Comparison of ENCODE assay signal across 8 mouse cellular contexts in the genomic region with DNA sequence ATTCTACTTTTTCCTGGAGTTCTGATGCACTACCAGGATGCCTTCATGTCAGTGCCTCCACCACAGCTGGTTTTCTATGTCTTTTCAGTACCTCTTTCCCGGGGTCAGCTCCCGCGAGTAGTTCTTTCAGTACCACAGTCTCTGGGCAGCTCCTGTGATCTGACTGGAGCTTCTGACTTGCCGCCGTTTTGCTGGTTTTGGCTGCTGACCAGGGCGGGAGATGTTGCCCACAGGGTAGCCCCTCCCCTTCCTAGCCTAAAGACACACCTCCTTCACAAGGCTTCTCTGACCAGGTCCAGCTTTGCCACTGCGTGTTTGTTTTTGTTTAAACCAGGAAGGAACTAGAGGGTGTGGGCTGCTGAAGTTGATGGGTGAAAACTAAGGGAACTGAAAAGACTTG. TPM values are rescaled to one million over a fixed set of nuclear protein-coding genes. Genes with fewer than 3 reads are reported as not detected.
A peak's percentile ranks its signal among the peaks of the same experiment; 100 is the strongest.
DNase-seq lines count a peak whose midpoint lies in the region; ATAC-seq lines count a peak whose summit lies in the region.

A gene (minus strand): TSS at position 175 of the 400 bp plus-strand sequence.

- H3K4me1 ChIP-seq in hindbrain, embryonic 15.5 days (replicated peaks) = 0 out of 2 replicates have a peak, but pooled peaks cover 4% of the 10 kb centered on the region
- H3K4me1 ChIP-seq in stomach, embryonic 16.5 days (ENCODE audit: control insufficient read depth, insufficient read depth, low read length) = no peaks in the 10 kb centered on the region

- peak within 1 kb of the TSS; percentile 26; the same call in 1 of the 2 replicates for H3K4me2 ChIP-seq in hindbrain, embryonic 15.5 days
- H3K4me2 ChIP-seq in stomach, embryonic 16.5 days (ENCODE audit: low read depth, low read length) = no peak within 1 kb of the TSS

- 3% methylated on average over 7 of the region's 7 CpGs for WGBS in hindbrain, embryonic 15.5 days
- WGBS in stomach, embryonic 16.5 days = 0% methylated on average over 7 of the region's 7 CpGs

- no peak within 1 kb of the TSS for H3K9ac ChIP-seq in hindbrain, embryonic 15.5 days
- H3K9ac ChIP-seq in stomach, embryonic 16.5 days (ENCODE audit: low read length) = no peak within 1 kb of the TSS

- no peaks in the 10 kb centered on the region for H3K9me3 ChIP-seq in hindbrain, embryonic 15.5 days
- H3K9me3 ChIP-seq in stomach, embryonic 16.5 days (replicated peaks; ENCODE audit: control insufficient read depth, low read length) = no peaks in the 10 kb centered on the region

- no peak within 1 kb of the TSS for H3K4me3 ChIP-seq in hindbrain, embryonic 15.5 days
- H3K4me3 ChIP-seq in stomach, embryonic 16.5 days (replicated peaks; ENCODE audit: low read length) = no peak within 1 kb of the TSS

- H3K36me3 ChIP-seq in hindbrain, embryonic 15.5 days = no peaks in the 10 kb centered on the region
- no peaks in the 10 kb centered on the region for H3K36me3 ChIP-seq in stomach, embryonic 16.5 days (ENCODE audit: control insufficient read depth, insufficient read depth, low read length)

- peak; percentile 72; the same call in 1 of the 2 replicates for ATAC-seq in hindbrain, embryonic 15.5 days (ENCODE audit: low FRiP score, low read depth)
- peak; percentile 58; the same call in 1 of the 2 replicates for ATAC-seq in stomach, embryonic 16.5 days (ENCODE audit: insufficient read depth, low FRiP score)
- no peak for ATAC-seq in frontal cortex, adult (ENCODE audit: low TSS enrichment)

- peak; percentile 4 to 5 for DNase-seq in lung, adult 18-20 months
- DNase-seq in lung, postnatal 25 days (ENCODE audit: low spot score) = no peak
- peak; percentile 86 for DNase-seq in embryo, embryonic 10.5 days (ENCODE audit: low spot score)
- DNase-seq in lung, postnatal 4 days = peak; percentile 16 to 27
- no peak for DNase-seq in layer of hippocampus, postnatal 14 days (ENCODE audit: low spot score in 2 of 2)

- no peak within 1 kb of the TSS for H3K27ac ChIP-seq in hindbrain, embryonic 15.5 days (replicated peaks)
- H3K27ac ChIP-seq in stomach, embryonic 16.5 days (ENCODE audit: low read length) = no peak within 1 kb of the TSS

- H3K27me3 ChIP-seq in hindbrain, embryonic 15.5 days = no peaks in the 10 kb centered on the region
- no peaks in the 10 kb centered on the region for H3K27me3 ChIP-seq in stomach, embryonic 16.5 days (ENCODE audit: control insufficient read depth, insufficient read depth, low read length)

RNA-seq across cellular contexts. Expression of the gene that starts here (rescaled TPM):
- polyA plus RNA-seq in hindbrain, embryonic 15.5 days (2015; fragmentation: Nextera tagmentation; extraction: Ambion mirVana) = 1.3 and 8.0 TPM in 2 replicates
- not detected in 2 replicates for polyA plus RNA-seq in stomach, embryonic 16.5 days (2015; fragmentation: Nextera tagmentation; extraction: Ambion mirVana)
- total RNA-seq in layer of hippocampus, postnatal 14 days (2021) = under 1 TPM; 0.19 to 0.30 TPM

Comparison
In these comparisons a context has a peak if more than half of its experiments do, and no peak if none do; other contexts are left out.
1. DNase-seq: peak in lung, adult 18-20 months (2 of 2), embryo, embryonic 10.5 days (single experiment) and lung, postnatal 4 days (2 of 2); none in lung, postnatal 25 days (single experiment) and layer of hippocampus, postnatal 14 days (0 of 2).
2. Peak in ATAC-seq in stomach, embryonic 16.5 days; RNA of the gene not detected or under 1 TPM.